Mouse (Mus musculus): Measurements from ENCODE around the gene Daglb.
"Not testable (repeated sequence)": the region's sequence is repeated elsewhere in the genome, so short reads cannot be mapped to it uniquely, and the experiment has no call there.

Daglb gene

DNA sequence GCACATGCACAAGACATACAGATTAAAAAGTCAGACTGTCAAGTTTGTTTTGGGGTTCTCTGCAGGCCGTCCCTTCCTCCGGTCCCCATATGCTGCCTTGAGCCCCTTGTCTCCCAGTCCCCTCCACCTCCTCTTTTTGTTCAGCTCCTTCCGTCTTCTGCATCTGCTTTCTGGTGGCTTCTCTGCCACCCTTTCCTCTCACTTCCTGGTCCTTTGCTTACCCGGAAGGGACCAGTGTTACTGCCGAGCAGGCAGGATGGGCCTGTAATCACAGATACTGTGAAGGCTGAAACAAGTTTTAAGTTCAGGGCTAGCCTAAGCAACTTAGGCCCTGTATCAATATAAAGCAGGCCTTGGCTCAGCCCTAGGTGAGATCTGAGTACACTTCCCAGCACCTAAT is 23.6 kb downstream of the Daglb start:
- DNase-seq, result no peak

DNA sequence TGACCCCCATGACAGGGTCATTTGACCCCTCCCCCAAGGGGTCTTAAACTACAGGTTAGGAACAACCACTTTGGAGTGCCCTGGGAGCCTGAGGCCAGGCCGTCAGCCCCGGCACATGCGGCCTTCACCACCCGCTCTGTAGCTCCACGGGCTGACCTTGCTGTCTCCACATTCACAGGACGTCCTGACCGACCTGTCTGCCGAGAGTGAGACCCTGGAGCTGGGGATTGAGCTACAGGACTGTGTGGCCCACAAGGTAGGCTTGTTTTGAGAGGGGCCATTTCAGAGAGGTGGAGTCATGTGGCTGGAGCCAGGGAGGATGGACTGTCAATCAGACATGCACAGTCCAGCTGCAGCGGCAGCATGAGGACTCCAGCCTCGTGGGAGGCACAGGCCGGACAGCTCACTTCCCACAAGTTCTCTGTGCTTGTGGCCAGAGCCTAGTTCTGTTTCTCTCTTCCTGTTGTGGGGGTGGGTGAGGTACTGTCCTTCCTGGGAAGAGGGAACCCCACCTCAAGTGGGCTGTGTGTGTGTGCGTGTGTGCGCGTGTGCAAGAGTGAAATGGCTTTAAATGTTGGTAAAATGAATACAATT is 25.5 kb downstream of the Daglb start:
- DNase-seq, result no peak

DNA sequence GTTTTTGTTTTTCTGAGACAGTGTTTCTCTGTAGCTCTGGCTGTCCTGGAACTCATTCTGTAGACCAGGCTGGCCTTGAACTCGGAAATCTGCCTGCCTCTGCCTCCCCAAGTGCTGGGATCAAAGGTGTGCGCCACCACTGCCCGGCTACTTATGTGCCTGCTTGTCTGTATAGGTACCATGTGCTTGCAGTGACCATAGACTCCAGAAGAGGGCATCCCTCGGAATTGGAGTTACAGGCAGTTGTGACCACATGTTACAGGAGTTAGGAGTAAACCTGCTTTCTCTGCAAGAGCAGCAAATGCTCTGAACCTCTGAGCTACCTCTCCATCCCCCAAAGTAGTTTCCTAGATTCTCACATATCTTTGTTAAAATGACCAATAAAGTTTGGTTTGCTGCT is 27.4 kb downstream of the Daglb start:
- DNase-seq, result no peak

DNA sequence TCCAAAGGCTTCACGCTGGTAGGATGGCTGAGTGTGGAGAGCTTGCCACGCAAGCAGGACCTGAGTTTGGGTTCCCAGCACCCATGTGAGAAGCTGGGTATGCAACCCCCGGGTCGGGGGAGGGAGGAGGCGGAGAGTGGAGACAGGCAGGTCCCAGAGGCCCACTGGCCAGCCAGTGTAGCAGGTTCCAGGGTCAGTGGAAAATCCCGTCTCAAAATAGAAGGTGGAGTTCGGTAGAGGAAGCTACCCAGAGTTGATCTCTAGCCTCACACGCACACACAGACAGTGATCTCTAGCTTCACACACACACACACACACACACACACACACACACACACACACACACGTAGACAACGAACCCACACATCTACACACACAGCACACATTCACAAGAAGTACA is 28.8 kb downstream of the Daglb start:
- DNase-seq, result no peak

DNA sequence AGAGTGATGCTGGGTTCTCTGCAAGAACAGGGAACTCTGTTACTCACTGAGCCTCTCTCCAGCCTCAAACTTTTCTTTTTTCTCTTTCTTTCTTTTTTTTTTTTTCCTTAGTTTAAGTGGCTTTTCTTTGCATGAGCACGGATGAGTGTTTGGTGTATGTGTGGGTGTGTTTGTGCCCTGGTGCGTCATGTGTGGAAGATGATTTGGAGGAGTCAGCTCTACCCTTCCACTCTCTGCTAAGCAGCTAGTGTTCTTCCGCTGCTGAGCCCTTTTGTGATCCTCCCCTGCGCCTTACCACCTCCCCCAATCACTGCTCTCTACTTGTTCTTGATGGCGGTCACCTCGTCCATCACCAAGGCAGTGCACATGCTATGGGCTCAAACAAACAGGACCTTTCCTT is 31.3 kb downstream of the Daglb start:
- DNase-seq, result no peak

DNA sequence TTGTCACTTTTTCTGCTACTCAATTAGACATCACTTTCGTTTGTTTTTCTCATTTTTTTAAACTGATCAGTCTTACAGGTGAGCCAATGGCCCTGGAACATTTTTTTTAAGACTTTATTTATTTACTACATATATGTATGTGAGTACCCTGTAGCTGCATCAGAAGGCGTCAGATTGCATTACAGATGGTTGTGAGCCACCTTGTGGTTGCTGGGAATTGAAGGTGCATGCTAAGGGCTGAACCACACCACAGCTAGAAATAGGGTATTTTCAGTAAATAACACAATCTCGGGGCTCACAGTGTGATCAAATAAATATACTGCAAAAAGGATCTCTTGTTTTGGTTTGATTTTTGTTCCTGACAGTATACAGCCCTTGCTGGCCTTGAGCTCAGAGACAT is 33.1 kb downstream of the Daglb start:
- no peak for DNase-seq

DNA sequence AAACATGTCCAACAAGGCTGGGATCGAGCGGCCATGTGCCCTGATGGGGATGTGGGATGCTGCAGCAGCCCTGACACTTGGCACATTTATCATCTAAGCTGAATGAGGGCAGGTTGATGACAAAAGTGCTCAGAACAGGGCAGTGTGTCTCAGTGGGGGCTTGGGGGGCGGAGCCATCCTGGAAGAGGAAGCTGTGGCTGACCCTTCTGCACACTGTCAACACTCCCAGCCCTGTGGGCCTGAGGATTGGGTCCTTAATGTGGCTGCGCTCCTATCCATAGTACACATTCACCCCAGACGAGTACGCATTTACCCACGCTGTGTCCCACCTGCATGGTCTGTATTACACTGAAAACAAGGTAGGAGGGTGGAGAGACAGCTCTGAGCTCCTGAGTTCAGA is 34.8 kb downstream of the Daglb start:
- DNase-seq, result no peak

DNA sequence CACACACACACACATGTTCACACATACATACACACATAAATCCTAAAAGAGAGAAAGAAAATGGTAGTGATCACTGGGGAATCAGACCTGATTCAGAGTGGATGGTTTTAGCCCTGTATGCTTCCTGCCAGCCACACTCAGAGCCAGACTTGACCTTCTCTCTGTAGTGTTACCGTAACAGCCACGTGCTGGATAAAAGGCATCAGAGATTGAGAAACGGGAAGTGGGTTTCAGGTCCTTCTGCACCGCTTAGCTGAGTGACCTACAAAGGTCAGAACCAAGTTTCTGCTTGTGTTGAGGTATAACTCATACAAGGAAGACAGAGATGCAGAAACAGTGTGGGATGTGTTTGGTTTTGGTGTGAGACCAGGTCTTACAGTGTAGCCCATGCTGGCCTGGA is 35.3 kb downstream of the Daglb start:
- no peak for DNase-seq

DNA sequence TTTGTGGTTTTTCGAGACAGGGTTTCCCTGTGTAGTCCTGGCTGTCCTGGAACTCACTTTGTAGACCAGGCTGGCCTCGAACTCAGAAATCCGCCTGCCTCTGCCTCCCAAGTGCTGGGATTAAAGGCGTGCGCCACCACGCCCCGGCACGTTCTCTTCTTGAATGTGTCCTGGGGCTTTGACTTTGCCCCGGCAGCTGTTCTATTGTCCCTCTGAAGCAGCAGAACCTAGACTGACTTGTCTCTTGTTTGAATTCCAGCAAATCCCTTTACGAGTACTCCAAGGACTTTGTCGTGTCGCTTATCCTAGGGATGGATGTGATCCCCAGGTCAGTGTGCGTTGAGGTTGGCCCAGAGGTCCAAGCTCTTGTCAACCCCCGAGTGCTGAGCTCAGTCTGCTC is 36.3 kb downstream of the Daglb start:
- not testable (repeated sequence) for DNase-seq

DNA sequence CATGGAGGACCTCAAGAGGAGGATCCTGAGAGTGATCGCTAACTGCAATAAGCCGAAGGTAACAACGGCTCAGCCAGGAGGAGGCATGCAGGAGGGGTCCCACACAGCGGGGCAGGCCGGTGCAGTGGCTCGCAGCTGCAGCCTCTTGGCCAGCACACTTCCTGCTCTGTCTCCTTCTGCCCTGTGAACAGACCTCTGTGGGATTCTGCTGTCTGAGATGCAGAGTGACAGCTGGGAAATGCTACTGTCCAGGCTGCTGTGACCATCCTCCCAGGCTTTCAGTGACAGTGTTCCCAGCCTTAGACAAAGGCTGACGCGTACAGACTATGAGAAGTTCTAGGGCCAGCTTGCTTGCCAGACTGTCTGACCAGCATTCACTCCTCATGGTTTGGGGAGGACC is 36.8 kb downstream of the Daglb start:
- DNase-seq, result no peak

DNA sequence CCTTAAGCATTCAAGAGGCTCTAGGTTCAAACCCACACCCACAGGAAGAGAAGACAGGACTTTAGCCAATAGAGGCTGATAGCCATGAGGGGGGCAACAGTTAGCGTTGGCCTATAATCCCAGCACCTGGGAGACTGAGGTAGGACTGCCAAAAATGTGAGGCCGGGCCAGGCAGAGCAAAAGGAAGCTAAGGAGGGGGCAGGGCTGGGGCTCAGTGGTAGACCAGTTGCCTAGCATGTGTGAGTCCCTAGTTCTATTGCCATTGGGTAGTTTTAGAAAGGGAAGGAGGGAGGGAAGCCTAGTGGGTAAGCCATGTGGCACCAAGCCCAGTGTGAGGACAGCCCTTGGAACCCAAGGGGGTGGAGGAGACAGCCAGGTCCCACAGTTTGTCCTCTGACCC is 37.3 kb downstream of the Daglb start:
- no peak for DNase-seq

DNA sequence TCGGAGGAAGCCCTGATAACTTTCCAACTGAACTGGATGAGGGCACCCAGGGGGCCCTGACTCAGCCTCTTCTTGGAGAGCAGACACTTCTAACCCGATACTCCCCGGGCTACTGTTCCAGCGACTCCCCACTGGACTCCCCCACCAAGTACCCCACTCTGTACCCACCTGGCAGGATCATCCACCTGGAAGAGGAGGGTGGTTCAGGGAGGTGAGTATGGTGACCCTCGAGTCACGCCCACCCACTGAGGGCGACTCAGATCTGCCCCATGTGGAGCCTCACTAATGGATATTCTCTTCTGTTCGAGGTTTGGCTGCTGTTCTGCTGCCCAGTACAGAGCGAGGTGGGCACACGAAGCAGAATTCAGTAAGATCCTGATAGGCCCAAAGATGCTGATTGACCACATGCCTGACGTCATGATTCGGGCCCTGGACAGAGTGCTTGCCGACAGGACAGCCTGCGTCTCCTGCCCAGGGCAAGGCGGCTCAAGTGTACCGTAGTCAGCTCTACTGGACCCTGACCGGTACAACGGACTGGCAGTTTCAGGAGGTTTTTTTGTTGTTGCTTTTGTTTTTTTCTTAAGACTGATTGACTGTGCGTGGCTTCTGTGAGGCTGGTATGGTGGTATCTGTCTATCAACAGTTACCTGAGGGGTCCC is 38.6 kb downstream of the Daglb start:
- DNase-seq, result no peak

DNA sequence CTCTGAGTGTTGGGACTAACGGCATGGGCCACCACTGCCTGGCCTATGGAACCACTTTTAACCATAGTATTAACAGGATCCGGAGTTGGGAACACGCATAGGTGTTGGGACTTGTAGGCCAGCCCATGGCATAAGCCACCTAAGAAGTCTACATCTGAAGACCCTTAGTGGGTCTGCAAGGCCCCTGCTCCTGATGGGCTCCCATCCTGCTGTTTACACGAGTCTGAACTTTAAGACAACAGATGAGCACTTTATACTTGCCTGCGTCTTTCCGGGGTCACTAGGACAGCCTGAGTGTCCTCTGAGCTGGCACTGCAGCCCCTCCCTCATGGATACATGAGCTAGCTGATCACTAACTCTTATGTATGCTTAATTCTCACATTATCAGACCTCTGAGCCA is 39.4 kb downstream of the Daglb start:
- DNase-seq, result no peak

DNA sequence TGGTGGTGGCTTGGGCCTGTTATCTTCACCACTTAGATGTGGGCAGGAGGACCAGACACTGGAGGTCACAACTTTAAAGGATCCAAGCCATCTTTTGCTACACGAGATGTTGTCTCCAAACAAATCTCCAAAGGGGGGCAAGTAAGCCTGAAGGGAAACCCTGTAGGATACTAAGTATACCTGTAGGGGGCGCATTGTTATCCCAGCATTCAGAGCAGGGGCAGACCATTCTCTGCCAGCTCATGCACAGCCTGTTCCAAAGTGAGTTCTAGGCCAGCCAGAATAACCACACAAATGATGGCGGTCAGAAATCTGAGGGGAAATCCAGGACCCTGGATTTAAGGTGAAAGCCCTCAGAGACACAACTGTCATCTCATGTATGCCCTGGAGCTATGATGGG is 40.1 kb downstream of the Daglb start:
- DNase-seq, result no peak

DNA sequence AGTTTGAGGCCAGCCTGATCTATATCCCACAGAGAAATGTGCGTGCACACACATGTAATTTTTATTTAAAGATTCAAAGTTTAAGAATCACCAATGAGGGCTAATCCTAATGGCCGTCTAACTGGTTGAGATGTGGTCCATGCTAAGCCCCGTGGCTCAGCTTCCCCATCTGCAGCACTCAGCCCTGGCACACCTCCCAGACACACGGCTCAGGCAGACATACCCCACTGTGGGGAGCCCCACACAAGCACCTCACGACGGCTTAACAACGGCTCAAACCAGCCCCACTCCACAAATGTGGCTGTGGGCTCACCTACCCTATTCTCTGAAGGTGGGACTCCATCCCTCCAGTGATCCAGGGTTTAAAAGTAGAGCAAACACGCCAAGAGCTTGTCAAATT is 40.7 kb downstream of the Daglb start:
- DNase-seq, result no peak

DNA sequence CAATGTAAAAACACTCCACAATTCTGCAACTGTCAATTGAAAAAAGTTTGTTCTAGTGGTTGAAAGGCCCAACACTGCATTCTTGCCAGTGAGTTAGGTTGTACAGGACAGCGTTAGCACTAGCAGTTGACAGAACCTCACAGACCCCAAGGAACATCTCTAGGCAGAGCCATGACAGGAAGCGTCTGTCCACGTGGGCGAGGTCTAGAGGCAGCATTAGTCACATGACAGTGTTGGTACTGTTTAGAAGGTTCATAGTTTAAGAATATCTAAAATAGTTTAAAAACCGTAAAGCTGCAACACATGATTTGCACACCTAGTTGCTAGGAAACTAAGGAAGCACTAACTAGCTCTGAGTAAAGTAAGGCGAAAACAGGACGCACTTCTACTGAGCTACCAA is 41.2 kb downstream of the Daglb start:
- DNase-seq, result no peak

DNA sequence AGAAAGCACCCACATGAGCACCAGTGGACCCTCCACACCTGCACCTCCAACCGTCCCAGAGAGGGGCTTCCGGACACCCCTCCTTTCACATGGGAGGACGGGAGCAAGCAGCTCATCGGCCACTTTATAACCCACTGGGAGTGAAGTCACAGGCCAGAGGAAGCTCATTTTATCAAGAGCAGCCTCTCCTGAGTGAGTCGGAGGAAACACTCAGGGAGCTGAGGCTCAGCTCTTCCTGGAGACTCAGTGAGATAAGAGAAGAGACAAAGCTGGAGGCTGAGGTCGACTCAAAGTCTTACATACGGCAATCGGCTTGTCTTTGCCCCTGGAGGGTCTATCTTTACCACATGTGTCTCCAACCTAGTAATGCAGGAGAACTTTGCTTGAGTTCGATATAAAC is 44.9 kb downstream of the Daglb start:
- DNase-seq, result no peak

DNA sequence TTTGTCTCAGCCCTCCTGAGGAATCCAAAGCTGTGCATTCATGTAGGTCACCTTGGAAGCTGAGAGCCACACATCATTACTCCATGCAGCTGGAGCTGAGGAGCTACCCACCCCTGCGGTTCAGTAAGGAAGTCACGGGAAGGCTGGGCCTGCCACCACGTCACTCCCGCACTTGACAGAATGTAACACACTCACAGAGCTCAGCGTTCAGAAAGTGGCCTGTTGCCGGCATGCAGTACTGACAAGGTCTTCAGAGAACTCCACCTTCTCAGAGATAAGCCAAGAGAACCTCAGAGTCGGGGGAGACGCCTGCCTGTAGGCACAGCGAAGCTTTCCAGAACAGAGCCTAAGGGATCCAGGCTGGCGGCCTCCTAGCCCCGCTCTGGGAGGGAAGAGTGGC is 45.4 kb downstream of the Daglb start:
- DNase-seq, result peak; percentile 20

DNA sequence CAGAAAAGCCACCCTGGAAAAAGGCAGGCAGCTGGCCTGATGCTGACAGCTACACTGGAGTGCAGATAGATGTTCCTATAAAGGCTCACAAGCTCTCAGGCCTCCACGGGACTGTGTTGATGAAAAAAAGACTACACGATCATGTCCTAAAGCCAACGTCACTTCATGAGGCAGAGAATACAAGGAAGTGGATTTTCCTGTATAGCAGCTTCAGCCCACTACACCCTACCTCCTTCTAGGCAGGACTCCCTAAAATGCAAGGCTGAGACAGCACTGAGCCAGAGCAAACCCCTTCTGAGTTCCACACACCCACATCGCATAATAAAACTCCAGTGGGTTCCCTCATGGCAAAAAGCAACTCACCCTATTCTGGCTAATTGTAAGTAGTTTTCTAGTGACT is 47.2 kb downstream of the Daglb start:
- DNase-seq, result no peak

DNA sequence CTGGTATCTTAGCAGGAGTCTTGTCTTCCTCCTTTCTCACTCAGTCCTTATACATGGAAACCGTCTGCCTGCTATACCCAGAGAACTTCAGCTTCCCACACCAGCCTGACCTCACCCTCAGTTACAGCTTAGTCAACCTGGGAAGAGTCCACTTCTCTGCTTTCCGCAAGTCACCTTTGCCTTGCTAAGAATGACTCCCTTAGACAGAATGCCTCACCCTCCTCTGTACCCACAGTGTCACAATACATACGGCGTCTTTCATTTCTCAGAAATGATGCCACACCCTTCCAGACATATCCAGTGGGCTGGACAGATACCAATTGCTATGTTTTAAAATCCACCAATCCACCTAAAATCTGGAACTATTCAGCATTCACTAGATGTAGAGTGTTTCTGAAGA is 47.9 kb downstream of the Daglb start:
- no peak for DNase-seq

DNA sequence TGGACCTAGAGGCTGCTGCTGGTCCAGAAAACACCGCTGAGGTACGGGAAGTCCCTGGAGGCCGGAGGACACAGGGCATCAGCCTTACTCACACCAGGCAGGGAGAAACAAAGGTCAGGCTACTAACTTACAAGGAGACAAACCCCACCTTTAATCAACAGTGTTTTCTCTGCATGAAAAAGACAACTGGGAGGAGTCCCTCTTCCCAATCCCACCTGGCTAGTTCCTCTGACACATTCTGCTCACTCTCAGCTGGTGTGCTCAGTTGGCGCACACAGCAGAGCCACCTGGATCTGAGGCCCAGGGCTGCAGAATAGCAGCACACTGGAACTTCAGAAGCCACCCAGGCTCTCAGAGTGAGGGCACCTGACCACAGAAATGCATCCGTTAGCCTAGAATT is 50.5 kb downstream of the Daglb start:
- DNase-seq, result no peak

DNA sequence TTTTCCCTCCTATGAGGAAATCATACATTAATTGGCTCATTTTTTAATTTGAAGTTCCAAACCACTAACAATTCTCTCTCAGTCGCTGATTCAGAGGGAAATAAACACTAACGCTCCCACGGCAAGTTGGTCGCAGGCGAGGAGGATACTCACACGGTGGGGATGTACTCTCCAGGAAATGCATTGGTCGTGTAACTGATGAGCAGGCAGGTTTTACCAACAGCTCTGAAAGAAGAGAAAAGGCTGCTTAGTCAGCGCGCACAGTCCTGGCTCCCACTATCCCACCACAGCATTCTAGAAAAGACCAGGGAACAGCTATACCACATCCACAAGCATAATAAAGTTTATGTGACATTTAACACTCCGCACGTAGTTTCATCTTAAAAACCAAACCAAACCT is 52.6 kb downstream of the Daglb start:
- no peak for DNase-seq

DNA sequence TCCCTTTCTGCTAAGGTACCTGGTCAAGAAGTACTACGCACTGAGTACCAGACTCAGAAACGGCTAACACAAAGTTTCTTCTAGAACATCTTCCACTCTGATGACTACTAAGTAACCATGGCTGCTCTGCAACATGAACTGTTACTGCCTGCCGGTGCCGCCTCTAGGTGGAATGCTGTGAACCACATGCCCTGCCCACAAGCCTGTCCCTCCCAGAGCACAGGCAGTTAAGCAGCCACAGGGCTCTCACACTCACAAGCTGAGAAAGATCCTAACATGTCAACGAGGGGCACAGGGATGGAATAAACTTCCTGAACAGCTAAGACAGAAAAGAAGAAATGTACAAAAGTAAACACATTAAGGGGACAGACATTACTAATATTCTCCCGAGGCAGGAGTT is 53.1 kb downstream of the Daglb start:
- DNase-seq, result no peak

DNA sequence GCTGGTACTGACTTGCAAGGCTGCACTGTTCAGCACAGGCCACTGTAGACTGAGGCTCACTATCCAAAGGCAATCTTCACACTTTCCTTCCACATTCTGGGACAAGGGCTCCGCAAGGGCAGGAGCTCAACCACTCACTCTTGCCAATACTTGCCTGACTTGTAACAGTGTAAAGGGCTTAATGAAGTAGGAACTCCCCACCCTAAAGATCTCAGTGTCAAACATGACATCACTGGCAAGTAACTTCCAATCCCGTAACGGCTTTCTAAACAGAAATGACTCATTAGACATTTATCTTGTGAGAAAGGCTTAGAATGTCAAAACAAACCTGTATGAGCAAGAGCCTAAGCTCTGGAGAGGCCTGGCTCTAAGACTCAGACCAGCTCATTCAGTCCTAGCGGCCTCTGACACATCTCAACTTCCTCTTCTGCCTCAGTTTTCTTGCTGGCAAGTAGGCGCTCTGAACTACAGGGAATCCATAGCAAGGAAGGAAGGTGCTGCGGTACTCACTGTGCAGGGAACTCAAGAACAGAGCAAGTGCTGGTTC is 53.7 kb downstream of the Daglb start:
- DNase-seq, result no peak

DNA sequence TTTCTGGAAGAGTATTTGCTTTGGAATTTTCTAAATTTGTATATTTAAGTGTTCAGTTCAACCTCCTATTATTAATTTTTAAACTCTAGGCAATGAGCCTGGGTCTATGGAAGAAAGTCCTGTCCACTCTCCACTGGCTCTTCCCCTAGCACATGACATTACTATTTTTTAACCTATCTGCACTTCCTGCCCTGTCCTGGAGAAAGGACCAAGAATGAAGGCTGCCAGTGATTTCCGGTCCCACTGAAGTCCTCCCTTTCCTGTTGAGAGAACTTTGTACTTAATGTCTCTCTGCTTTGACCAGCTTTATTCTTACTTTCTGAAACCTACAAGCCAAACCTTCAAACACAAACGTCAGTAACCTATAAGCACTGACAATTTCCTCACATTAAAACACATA is 56.0 kb downstream of the Daglb start:
- no peak for DNase-seq

Measured in thymus, postnatal 25 days (tissue).